In genomic region chr11:16611741-16612140, GRCm38 (mm10) we compare ENCODE assay signal across 15 mouse cellular contexts.
"Had no signal": no experiment of that assay in that cellular context is flagged by ENCODE, and none has a peak within 500 bp of the region (broad histone marks: within the 10 kb centered on the region; RNA-seq: fewer than 3 reads in every experiment).

No protein-coding gene starts in this region.

- H3K4me3 ChIP-seq: layer of hippocampus, adult 2 months; liver, embryonic 12.5 days; midbrain, embryonic 12.5 days; neural tube, embryonic 13.5 days had no signal

- H3K4me1 ChIP-seq: liver, embryonic 12.5 days; midbrain, embryonic 12.5 days; neural tube, embryonic 13.5 days had no signal

- H3K36me3 ChIP-seq: liver, embryonic 12.5 days; midbrain, embryonic 12.5 days; neural tube, embryonic 13.5 days had no signal

- H3K27me3 ChIP-seq: liver, embryonic 12.5 days; midbrain, embryonic 12.5 days; neural tube, embryonic 13.5 days had no signal

- ATAC-seq: intestine, postnatal 0 days; liver, embryonic 12.5 days; midbrain, embryonic 16.5 days had no signal

- DNase-seq: kidney, adult 8-10 months; kidney, postnatal 4 days; left cerebral cortex, postnatal 4 days; lung, embryonic 14.5 days; lung, postnatal 10 days; lung, postnatal 4 days; retina, postnatal 1 day; thymus, adult 18-20 months; thymus, postnatal 14 days had no signal

- H3K9me3 ChIP-seq: liver, embryonic 12.5 days; midbrain, embryonic 12.5 days; neural tube, embryonic 13.5 days had no signal

- H3K4me2 ChIP-seq: liver, embryonic 12.5 days; lung, embryonic 14.5 days; midbrain, embryonic 12.5 days; neural tube, embryonic 13.5 days had no signal

- H3K9ac ChIP-seq: liver, embryonic 12.5 days; lung, embryonic 14.5 days; midbrain, embryonic 12.5 days; neural tube, embryonic 13.5 days had no signal

- H3K27ac ChIP-seq: layer of hippocampus, adult 2 months; liver, embryonic 12.5 days; midbrain, embryonic 12.5 days; neural tube, embryonic 13.5 days had no signal
